Mouse (Mus musculus) E14TG2a.4 (cell line): ENCODE results near the gene St6galnac3.

Experiments
- CTCF ChIP-seq: conservative IDR thresholded peaks from 2 replicates; pipeline ENCODE4 v1.5.1; 2014; ENCODE audit warnings: low read length
- NANOG ChIP-seq: IDR thresholded peaks from 2 replicates; pipeline ENCODE4 v1.6.1; 2014; ENCODE audit warnings: borderline replicate concordance, low read length, mixed read lengths

- no peak for TF ChIP-seq CTCF
- TF ChIP-seq NANOG: no peak
Measured at GRCm38 (mm10) chr3:153645803-153646202, 79.2 kb downstream of the St6galnac3 start.
